Mouse (Mus musculus) layer of hippocampus, adult 8-10 months (tissue): ENCODE measurements at regions not wholly inside any gene's neighbourhood (a gene's known extent, or its start where the extent isn't known, plus 50 kb on each side); places are given as distances from the start of the nearest gene placed in this dataset.
A peak's percentile ranks its signal among the peaks of the same experiment; 100 is the strongest.

Experiments used
- DNase-seq, 2 experiments: peaks; one replicate each; pipeline ENCODE4 v3.0.0; 2022; ENCODE audit warnings: low spot score in 2 of 2

- no peak for DNase-seq
These were observed 470.2 kb upstream of the 5930422O12Rik start for GRCm38 (mm10) chr8:32958331-32958730.

GRCm38 (mm10) chr8:32958855-32959254, 469.7 kb upstream of the 5930422O12Rik start:
- DNase-seq: no peak

GRCm38 (mm10) chr8:32959326-32960064, 469.0 kb upstream of the 5930422O12Rik start:
- DNase-seq: no peak

DNA sequence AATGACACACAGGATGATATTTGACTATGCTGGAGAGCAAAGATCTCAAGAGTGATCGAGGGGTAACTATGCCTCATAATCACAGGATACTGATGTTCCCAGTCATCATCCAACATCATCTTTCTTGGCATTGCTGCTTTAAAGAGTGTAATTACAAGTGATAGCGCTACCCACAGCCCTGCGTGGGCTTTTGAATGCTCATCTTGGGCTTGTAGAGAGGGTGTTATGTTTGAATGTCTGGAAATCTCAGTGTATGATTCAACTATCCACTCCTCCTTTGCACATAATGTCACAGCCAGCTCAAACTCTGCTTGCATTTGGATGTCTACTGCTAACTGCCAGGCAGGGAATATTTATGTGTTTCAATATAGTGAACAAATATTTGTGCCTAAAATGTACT, 438.3 kb upstream of the 5930422O12Rik start:
- DNase-seq: no peak

DNA sequence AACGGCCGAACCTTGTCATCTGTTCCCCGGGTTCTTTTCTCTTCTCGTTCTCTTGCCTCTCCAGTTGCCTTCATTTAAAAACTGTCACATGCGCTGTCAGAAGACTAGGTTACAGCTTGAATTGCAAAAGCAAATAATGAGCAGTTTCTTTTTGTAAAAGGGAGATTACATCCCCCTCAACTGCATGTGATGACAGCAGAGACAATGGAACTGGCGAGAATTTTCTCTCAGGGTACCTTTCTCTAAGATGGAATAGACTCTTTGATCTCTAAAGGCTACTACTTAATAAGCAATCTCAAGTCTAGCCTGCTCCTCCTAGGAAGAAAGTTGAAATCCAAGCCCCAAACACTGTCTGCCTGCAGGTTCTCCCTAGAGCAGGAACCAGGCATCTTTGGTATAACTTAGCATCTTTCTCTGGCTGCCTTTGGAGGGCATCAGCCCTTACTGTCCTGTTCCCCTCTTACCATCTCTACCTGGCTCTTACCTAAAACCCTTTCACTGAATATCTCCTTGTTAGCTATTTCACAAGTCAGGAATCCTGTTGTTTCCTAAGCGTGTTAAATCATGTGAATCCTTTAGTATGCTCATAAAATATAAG, 424.4 kb upstream of the 5930422O12Rik start:
- DNase-seq: no peak

DNA sequence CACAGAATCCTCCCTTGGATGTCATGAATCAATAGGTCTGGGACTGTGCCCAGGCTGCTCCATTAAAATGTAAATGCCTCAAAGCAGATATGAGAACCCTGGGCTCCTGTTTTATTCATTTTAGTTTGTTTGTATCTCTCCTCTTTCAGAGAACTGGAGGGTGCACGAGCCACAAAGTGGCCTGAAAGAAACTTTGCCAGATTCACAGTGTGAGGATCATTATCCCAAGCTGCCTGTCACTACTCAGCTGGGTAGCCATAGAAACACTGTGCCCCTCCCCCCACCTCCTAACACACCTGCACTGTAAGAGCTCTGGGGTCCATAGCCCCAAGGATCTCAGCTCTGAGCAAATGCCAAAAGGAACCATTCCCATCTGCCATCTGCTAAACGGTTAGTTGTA, 423.9 kb upstream of the 5930422O12Rik start:
- no peak for DNase-seq

DNA sequence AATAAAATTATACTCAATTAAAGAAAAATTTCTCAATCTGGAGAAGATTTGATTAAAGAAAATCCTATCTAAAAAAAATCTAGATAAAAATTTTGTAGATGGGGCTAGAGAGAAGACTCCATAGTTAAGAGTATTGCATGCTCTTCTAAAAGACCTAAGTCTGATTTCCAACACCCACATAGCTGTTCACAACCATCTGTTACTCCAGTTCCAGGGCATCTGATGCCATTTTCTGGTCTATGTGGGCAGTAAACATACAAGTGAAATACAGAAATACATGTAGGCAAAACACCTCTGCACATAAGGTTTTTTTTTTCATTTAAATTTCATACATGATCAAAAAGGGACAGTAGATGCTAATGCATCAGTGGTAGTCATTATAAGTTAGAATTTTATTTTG, 418.4 kb upstream of the 5930422O12Rik start:
- DNase-seq: no peak

GRCm38 (mm10) chr8:33012784-33013183, 415.7 kb upstream of the 5930422O12Rik start:
- DNase-seq: no peak

- DNase-seq: no peak
These were observed 412.6 kb upstream of the 5930422O12Rik start for GRCm38 (mm10) chr8:33015861-33016260.

DNA sequence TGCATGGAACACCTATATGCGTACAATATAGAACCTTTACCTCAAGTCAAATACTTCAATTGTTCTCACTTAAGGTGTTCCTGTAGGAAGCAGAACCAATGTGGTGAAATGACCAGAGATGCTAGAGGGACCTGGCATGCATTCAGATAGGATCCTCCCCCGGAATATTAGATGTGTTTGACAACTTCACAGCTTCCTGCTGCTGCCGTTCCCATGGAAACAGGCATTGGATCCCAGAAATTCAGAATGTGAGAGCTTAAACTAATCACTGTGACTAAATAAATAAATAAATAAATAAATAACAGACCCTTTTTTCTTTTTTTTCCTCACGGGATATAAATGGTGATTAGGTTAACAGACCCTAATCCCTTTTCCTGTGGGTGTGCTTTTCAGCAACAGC, 401.5 kb upstream of the 5930422O12Rik start:
- DNase-seq: no peak

GRCm38 (mm10) chr8:33029453-33029852, 399.1 kb upstream of the 5930422O12Rik start:
- DNase-seq: no peak

DNA sequence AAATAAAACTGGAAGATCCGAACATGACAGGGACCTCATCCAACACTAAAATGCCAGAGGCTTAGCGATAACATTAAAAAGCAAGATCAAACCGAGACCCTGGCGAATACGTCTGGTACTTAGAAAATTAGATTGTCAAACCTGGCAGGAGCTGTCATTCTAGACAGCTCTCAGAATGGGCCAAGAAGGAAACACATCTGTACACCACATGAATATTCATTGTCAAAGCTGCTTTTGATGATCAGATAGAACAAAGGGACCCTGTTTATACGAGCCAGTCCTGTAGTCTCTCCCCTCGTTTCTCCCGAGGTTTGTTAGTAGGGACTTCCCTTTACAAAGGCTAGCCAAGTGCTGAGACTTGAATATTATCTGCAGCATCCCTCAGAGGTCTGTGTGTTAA, 376.5 kb upstream of the 5930422O12Rik start:
- no peak for DNase-seq

- DNase-seq: no peak
These were observed 362.9 kb upstream of the 5930422O12Rik start for GRCm38 (mm10) chr8:33065566-33065965.

GRCm38 (mm10) chr8:33066168-33066567, 362.3 kb upstream of the 5930422O12Rik start:
- DNase-seq: no peak

DNA sequence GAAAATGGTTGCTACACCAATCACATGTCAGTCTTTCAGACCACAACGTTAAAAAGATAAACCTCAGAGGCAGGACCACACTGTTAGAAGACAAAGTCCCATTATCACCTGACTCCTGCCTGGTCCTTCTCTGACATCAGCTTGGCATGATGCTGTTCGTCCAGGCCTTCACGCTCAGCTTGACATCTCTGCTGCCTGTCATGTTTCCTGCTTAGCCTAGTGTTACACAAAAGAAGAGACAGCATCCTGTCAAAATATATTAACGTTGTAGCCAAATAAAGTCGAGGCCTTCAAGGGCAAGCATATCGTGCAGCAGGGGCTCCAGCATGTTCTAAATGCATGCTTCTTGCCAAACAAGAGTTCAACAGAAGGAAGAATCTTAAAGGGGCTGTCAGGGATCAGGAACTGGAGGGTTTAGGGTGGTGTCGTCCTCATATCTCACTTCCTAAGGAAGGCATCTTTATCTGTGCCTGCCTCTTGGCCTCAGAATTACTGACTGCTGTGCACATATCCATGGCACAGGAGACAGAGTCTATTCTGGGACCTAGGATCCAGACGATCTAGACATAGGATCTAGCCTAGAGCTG, 361.0 kb upstream of the 5930422O12Rik start:
- DNase-seq: no peak

DNA sequence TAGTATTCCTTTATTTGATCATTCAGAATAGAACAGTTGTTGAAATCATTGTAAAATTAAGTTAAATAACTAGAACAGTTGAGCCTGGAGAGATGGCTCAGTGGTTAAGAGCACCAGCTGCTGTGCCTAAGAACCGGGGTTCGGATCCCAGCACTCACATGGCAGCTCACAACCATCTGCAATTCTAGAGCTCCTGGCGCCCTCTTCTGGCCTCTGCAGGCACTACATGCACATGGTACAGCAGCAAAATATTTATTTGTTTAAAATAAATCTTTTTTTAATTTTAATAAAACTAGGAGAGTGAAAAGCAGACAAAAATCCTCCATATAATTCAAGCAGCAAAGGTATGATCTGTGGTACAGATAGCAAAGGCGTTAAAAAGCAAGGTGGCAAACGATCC, 360.0 kb upstream of the 5930422O12Rik start:
- DNase-seq: no peak

- no peak for DNase-seq
These were observed 353.3 kb upstream of the 5930422O12Rik start for GRCm38 (mm10) chr8:33075186-33075585.

- no peak for DNase-seq
These were observed 352.3 kb upstream of the 5930422O12Rik start for GRCm38 (mm10) chr8:33076253-33076652.

- DNase-seq: peak; percentile 13 to 25
These were observed 350.4 kb upstream of the 5930422O12Rik start for GRCm38 (mm10) chr8:33078125-33078524.

DNA sequence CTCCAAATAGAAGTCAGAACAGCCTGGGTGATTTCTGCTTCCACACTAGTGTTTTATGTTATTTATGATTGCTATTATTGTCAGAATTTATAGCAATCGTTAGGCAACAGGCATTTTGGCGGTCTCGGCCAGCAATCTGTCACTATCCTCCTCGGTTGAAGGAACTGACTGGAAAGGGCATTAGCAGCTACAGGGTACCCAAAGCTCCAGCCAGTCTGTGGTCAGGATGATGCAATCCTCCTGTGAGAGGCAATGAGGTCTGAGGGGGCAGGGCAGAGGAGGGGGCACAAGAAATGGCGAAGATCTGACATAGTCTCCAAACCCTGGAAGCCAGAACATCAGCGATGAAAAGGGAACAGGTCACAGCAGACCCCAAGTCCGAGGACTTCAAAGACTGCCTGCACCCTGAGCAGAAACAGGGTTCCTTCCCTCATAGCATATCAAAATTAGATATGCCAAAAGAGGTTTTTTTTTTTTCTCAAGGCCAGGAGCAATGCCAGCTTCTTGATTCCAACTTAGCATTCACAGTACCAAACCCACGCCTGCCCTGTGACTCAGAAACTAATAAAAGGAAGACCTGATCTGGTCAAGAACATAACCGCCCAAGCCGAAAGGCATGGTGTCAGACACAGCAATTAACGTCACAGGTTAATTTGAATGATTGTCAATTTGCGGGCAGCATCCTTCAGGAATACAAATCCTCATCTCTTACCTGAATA, 348.5 kb upstream of the 5930422O12Rik start:
- DNase-seq: no peak

GRCm38 (mm10) chr8:33081941-33082340, 346.6 kb upstream of the 5930422O12Rik start:
- no peak for DNase-seq

- DNase-seq: no peak
These were observed 343.0 kb upstream of the 5930422O12Rik start for GRCm38 (mm10) chr8:33085461-33085860.
